Mouse (Mus musculus) hindbrain, embryonic 11.5 days (tissue): ENCODE results near the gene Cdk15. TPM values are rescaled to one million over a fixed set of nuclear protein-coding genes. Genes with fewer than 3 reads are reported as not detected.
A peak's percentile ranks its signal among the peaks of the same experiment; 100 is the strongest.

Experiments used
- ATAC-seq: fragments of 200-750 bp; cut with Nextera tagmentation; 2 replicates; pipeline ENCODE4 v1.8.0; 2017; ENCODE audit warnings: mild to moderate bottlenecking, moderate TSS enrichment, moderate library complexity; ENCODE audit not compliant: low FRiP score
- DNase-seq: peaks from one replicate; pipeline ENCODE4 v3.0.0-alpha.2; 2015; ENCODE audit warnings: low spot score
- H3K27ac ChIP-seq: fragments of 300-500 bp; sonication (generic); 2 replicates; pipeline ENCODE4 v1.5.1; 2014; ENCODE audit warnings: mild to moderate bottlenecking, low read depth, low read length
- H3K27me3 ChIP-seq: fragments of 300-500 bp; sonication (generic); 2 replicates; pipeline ENCODE4 v1.6.1; 2014; ENCODE audit warnings: mild to moderate bottlenecking, low read length, moderate library complexity, mixed read lengths; ENCODE audit not compliant: control insufficient read depth, insufficient read depth
- H3K36me3 ChIP-seq: fragments of 300-500 bp; sonication (generic); 2 replicates; pipeline ENCODE4 v1.6.1; 2014; ENCODE audit warnings: mild to moderate bottlenecking, low read length, moderate library complexity, mixed read lengths; ENCODE audit not compliant: control insufficient read depth, insufficient read depth
- H3K4me1 ChIP-seq: fragments of 300-500 bp; sonication (generic); replicated peaks from 2 replicates; pipeline ENCODE4 v1.6.1; 2014; ENCODE audit warnings: low read length, mixed read lengths; ENCODE audit not compliant: control insufficient read depth, insufficient read depth
- H3K4me2 ChIP-seq: fragments of 300-500 bp; sonication (generic); replicated peaks from 2 replicates; pipeline ENCODE4 v1.6.1; 2014; ENCODE audit warnings: mild to moderate bottlenecking, low read depth, low read length
- H3K4me3 ChIP-seq: fragments of 300-500 bp; sonication (generic); 2 replicates; pipeline ENCODE4 v1.5.1; 2014; ENCODE audit warnings: low read depth, low read length
- H3K9ac ChIP-seq: fragments of 300-500 bp; sonication (generic); 2 replicates; pipeline ENCODE4 v1.6.1; 2014; ENCODE audit warnings: low read depth, low read length
- H3K9me3 ChIP-seq: fragments of 300-500 bp; sonication (generic); 2 replicates; pipeline ENCODE4 v1.6.1; 2016; ENCODE audit warnings: low read length; ENCODE audit not compliant: control insufficient read depth
- WGBS: fragments of 180-500 bp; shearing (Covaris S2); extraction: QIAGEN DNeasy Blood & Tissue Kit; methylation state at CpG from one replicate; pipeline ENCODE4 v1.1.7; 2014; 5-methylcytosine and 5-hydroxymethylcytosine counted together
- polyA plus RNA-seq: library from polyadenylated mRNA; unstranded; fragments of >200 nt; fragmentation: Nextera tagmentation; extraction: Ambion mirVana; gene quantifications from 2 replicates; pipeline ENCODE4 v1.2.1, GENCODE M21; 2014

The Cdk15 gene
- polyA plus RNA-seq: 1.1 and 1.8 TPM in 2 replicates

DNA sequence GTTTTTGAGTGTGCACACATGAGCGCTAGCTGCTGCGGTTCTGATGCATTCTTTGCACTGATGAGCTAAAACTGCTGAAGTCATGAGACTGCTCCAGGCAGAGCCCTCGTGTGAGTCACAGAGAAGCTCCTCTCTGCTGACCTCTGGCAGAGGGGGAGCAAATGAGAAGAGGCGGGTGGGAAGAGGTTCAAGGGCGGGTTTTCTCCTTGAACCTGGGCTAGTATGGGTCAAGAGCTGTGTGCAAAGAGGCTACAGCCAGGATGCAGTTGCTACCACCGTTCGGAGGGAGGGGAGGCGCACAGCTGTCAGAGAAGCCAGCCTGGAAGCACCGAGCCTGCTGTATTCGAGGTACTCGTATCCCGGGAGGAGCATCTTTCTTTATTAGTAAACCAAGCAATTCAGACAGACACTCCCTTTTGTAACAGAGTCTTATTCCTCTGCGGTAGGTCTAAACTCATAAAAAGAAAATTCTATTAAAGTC is at the start of gene Cdk15:
Cdk15 (plus strand) TSS at position 156 of the 481 bp plus-strand sequence.
- Histone ChIP-seq H3K36me3 (no peaks in the 10 kb centered on the region), H3K4me1 (peaks cover 5% of the 10 kb centered on the region), H3K4me3 (no peak within 1 kb of the TSS), H3K9ac (no peak within 1 kb of the TSS), H3K27ac (peak within 1 kb of the TSS; percentile 0; the same call in 1 of the 2 replicates), H3K9me3 (no peaks in the 10 kb centered on the region), H3K4me2 (no peak within 1 kb of the TSS), H3K27me3 (no peaks in the 10 kb centered on the region)
- 10% methylated on average over 13 of the region's 13 CpGs for WGBS
- ATAC-seq: no peak
- DNase-seq: peak; percentile 41

DNA sequence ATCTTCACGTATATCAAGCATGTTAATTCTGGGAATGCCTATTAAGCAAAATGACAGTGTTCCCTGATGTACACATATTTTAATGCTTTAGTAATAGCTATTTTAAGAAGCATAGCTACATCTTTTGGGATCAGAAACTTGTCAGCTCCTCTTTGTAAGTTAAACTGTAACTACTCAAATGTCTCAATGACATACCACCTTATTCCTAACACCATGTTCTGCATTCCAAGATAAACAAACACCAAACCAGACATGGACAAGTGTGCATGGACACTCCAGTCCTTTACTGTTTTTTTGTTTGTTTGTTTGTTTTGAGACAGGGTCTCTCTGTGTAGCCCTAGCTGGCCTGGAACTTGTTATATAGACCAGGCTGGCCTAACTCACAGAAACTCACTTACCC is 48.4 kb upstream of the Cdk15 start:
- WGBS: 97% methylated on average over 1 of the region's 1 CpGs
- Histone ChIP-seq H3K9ac (no peak overlapping the region), H3K27me3 (no peaks in the 10 kb centered on the region), H3K4me1 (no peaks in the 10 kb centered on the region), H3K4me3 (no peak overlapping the region), H3K27ac (no peak overlapping the region), H3K4me2 (no peak overlapping the region), H3K9me3 (no peaks in the 10 kb centered on the region), H3K36me3 (no peaks in the 10 kb centered on the region)
- ATAC-seq (no peak), DNase-seq (no peak)

GRCm38 (mm10) chr1:59211651-59212050 is 45.1 kb upstream of the Cdk15 start:
- DNase-seq: no peak
- 87% methylated on average over 4 of the region's 4 CpGs for WGBS

GRCm38 (mm10) chr1:59212076-59212779 is 44.5 kb upstream of the Cdk15 start:
- no peaks in the 10 kb centered on the region for H3K36me3 ChIP-seq
- H3K27ac ChIP-seq: no peak overlapping the region
- DNase-seq (no peak), ATAC-seq (no peak)
- H3K9ac ChIP-seq: no peak overlapping the region
- no peaks in the 10 kb centered on the region for H3K4me1 ChIP-seq
- H3K4me2 ChIP-seq: no peak overlapping the region
- no peaks in the 10 kb centered on the region for H3K27me3 ChIP-seq
- WGBS: 67% methylated on average over 5 of the region's 5 CpGs
- no peak overlapping the region for H3K4me3 ChIP-seq
- no peaks in the 10 kb centered on the region for H3K9me3 ChIP-seq

More at GRCm38 (mm10) chr1:59211651-59212050, 45.1 kb upstream of the Cdk15 start:
- no peaks in the 10 kb centered on the region for H3K27me3 ChIP-seq
- H3K4me3 ChIP-seq: no peak overlapping the region
- no peak overlapping the region for H3K4me2 ChIP-seq
- H3K4me1 ChIP-seq: no peaks in the 10 kb centered on the region
- H3K9ac ChIP-seq: no peak overlapping the region
- no peak for ATAC-seq
- H3K9me3 ChIP-seq: no peaks in the 10 kb centered on the region
- no peaks in the 10 kb centered on the region for H3K36me3 ChIP-seq
- no peak overlapping the region for H3K27ac ChIP-seq

DNA sequence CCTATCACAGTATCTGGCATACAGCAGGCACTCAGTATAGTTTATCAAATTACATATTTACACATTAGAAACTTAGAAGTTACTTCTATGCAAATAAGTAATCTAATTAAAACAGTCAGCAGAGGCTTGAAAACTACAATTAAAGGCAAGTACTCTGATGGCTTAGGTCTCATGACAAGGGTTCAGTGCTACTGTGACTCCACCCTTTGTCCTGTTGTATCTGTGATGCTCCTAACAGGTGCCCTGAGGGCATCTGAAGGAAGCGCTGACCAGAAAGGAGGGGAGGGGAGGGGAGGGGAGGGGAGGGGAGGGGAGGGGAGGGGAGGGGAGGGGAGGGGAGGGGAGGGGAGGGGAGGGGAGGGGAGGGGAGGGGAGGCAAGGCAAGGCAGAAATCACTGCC is 43.8 kb upstream of the Cdk15 start:
- no peak overlapping the region for H3K4me2 ChIP-seq
- ATAC-seq (no peak), DNase-seq (no peak)
- H3K36me3 ChIP-seq: no peaks in the 10 kb centered on the region
- no peaks in the 10 kb centered on the region for H3K9me3 ChIP-seq
- H3K4me1 ChIP-seq: no peaks in the 10 kb centered on the region
- no CpG with 5 or more reads among the region's 1 CpGs for WGBS
- H3K9ac ChIP-seq: no peak overlapping the region
- no peak overlapping the region for H3K4me3 ChIP-seq
- H3K27ac ChIP-seq: no peak overlapping the region
- H3K27me3 ChIP-seq: no peaks in the 10 kb centered on the region

DNA sequence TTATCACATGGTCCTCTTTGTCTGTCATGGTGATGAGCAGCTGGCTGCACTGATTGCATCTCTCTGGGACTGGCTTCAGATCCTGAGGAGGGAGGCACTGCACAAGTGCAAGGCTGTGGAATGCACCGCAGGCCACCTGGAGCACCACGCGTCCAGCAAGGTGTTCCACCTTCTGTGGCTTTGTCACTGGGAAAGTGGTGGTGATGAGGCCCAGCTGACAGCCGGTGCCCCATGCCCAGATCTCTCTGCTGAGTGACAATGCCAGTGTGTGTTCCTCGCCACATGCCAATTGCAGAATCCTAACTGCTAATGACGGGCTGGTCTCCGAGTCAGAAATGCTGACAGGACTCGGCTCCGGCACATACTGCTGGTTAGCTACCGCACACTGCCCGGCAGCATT is 41.3 kb upstream of the Cdk15 start:
- DNase-seq (no peak), ATAC-seq (no peak)
- Histone ChIP-seq H3K27ac (no peak overlapping the region), H3K4me2 (no peak overlapping the region), H3K27me3 (no peaks in the 10 kb centered on the region), H3K9ac (no peak overlapping the region), H3K9me3 (no peaks in the 10 kb centered on the region), H3K4me3 (no peak overlapping the region), H3K4me1 (no peaks in the 10 kb centered on the region), H3K36me3 (no peaks in the 10 kb centered on the region)
- 96% methylated on average over 11 of the region's 11 CpGs for WGBS

- no peak overlapping the region for H3K4me2 ChIP-seq
- no peaks in the 10 kb centered on the region for H3K27me3 ChIP-seq
- H3K4me1 ChIP-seq: no peaks in the 10 kb centered on the region
- H3K27ac ChIP-seq: no peak overlapping the region
- DNase-seq: peak; percentile 9
- H3K36me3 ChIP-seq: no peaks in the 10 kb centered on the region
- H3K9me3 ChIP-seq: no peaks in the 10 kb centered on the region
- 62% methylated on average over 3 of the region's 3 CpGs for WGBS
- no peak for ATAC-seq
- no peak overlapping the region for H3K9ac ChIP-seq
- no peak overlapping the region for H3K4me3 ChIP-seq
Observed at GRCm38 (mm10) chr1:59220371-59220770, 36.3 kb upstream of the Cdk15 start.

GRCm38 (mm10) chr1:59221591-59221990 is 35.1 kb upstream of the Cdk15 start:
- Histone ChIP-seq H3K27me3 (no peaks in the 10 kb centered on the region), H3K9ac (no peak overlapping the region), H3K4me2 (no peak overlapping the region), H3K4me3 (no peak overlapping the region), H3K36me3 (no peaks in the 10 kb centered on the region), H3K4me1 (no peaks in the 10 kb centered on the region), H3K9me3 (no peaks in the 10 kb centered on the region), H3K27ac (no peak overlapping the region)
- no peak for DNase-seq
- WGBS: 87% methylated on average over 2 of the region's 2 CpGs
- ATAC-seq: no peak

DNA sequence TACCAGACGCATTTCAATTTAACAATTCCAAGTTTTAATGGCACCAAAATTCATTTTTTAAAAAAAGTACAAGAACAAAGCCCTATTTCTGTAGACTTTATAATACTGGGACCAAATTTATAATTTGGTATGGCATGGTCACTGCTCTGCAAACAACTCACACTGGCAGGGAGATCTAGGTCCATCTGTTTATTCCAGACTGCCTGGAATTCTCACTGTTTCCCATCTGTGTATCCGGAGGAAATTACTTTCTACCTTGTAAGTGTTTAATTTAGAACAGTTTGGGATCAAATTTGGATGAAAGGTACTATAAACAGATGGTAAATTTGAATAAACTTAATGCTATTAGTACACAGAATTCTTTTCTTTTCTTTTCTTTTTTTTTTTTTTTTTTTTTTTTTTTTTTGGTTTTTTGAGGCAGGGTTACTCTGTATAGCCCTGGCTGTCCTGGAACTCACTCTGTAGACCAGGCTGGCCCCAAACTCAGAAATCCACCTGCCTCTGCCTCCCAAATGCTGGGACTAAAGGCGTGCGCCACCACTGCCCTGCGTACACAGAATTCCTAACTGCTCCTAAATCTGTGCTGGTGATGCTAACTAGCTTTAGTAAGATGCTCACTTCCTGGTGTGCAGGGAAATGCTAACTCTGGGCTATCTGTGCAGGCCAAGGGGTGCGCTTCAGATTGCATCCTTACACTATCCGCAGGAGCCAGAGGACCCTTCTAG is 34.4 kb upstream of the Cdk15 start:
- no peak for DNase-seq

More for the DNA sequence above, 34.4 kb upstream of the Cdk15 start:
- Histone ChIP-seq H3K4me2 (no peak overlapping the region), H3K9ac (no peak overlapping the region), H3K36me3 (no peaks in the 10 kb centered on the region), H3K27ac (no peak overlapping the region), H3K4me1 (no peaks in the 10 kb centered on the region), H3K27me3 (no peaks in the 10 kb centered on the region), H3K9me3 (no peaks in the 10 kb centered on the region), H3K4me3 (no peak overlapping the region)
- 93% methylated on average over 7 of the region's 7 CpGs for WGBS
- ATAC-seq: no peak
